Mouse (Mus musculus) ES-E14 (cell line): ENCODE results near the gene Tex11.

Experiments used
- CHD2 ChIP-seq: IDR thresholded peaks from 2 replicates; pipeline ENCODE4 v1.6.1; 2014; ENCODE audit warnings: mild to moderate bottlenecking, low read depth, low read length, inconsistent platforms
- HCFC1 ChIP-seq: IDR thresholded peaks from 2 replicates; pipeline ENCODE4 v1.6.1; 2012; ENCODE audit warnings: low read length, inconsistent platforms, borderline replicate concordance; ENCODE audit not compliant: insufficient read depth
- MAFK ChIP-seq: IDR thresholded peaks from 2 replicates; pipeline ENCODE4 v1.6.1; 2014; ENCODE audit warnings: mild to moderate bottlenecking, low read depth, low read length, inconsistent platforms; ENCODE audit not compliant: insufficient read depth
- ZC3H11A ChIP-seq: IDR thresholded peaks from 2 replicates; pipeline ENCODE4 v1.6.1; 2012; ENCODE audit warnings: low read depth, mild to moderate bottlenecking, inconsistent platforms, low read length, borderline replicate concordance
- ZNF384 ChIP-seq: IDR thresholded peaks from 2 replicates; pipeline ENCODE4 v1.6.1; 2012; ENCODE audit warnings: low read depth, low read length, inconsistent platforms

DNA sequence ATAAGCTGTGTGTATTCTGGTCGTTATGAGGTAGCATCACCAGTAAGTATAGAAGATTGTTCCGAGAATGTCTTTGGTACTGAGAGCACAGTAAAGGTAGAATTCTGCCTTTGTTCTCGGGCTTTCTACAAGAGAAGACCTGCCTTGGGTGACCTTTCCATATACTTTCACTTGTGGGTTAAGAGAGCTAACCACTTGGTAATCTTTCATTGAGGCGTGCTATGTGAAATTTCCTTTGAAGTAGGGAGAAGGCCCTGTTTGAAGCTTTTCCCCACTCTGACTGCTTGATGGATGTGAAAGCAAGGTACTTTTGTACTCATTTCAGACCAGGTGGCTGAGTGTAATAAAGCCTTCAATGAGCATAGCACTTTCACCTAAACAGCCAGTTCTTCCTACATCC, 270.1 kb downstream of the Tex11 start:
- no peak for TF ChIP-seq ZNF384
- no peak for TF ChIP-seq CHD2
- TF ChIP-seq ZC3H11A, result no peak
- TF ChIP-seq MAFK, result no peak
- TF ChIP-seq HCFC1, result no peak
